Mouse (Mus musculus) cerebellum, postnatal 4 days (tissue): ENCODE data around the gene Gpr160.

Source experiments
- DNase-seq, 2 experiments: peaks; one replicate each; pipeline ENCODE4 v3.0.0; 2022; ENCODE audit warnings: low spot score in 2 of 2, mixed read lengths in 1 of 2

The Gpr160 gene

GRCm38 (mm10) chr3:30899407-30899806 lies 43.7 kb downstream of the Gpr160 start:
- no peak for DNase-seq

- no peak for DNase-seq
Measured at GRCm38 (mm10) chr3:30904658-30905057, 48.9 kb downstream of the Gpr160 start.

GRCm38 (mm10) chr3:30917160-30917559 lies 61.4 kb downstream of the Gpr160 start:
- no peak for DNase-seq

GRCm38 (mm10) chr3:30927664-30928063 lies 71.9 kb downstream of the Gpr160 start:
- no peak for DNase-seq

GRCm38 (mm10) chr3:30929828-30930227 lies 74.1 kb downstream of the Gpr160 start:
- no peak for DNase-seq

GRCm38 (mm10) chr3:30934384-30934783 lies 78.6 kb downstream of the Gpr160 start:
- no peak for DNase-seq
